Mouse (Mus musculus): ENCODE results near the gene Pold1.

The Pold1 gene

GRCm38 (mm10) chr7:44547041-44547440, 1.6 kb downstream of the Pold1 start:
- DNase-seq (ENCODE audit: low read depth, low spot score): no peak

GRCm38 (mm10) chr7:44546274-44546673, 2.4 kb downstream of the Pold1 start:
- DNase-seq (ENCODE audit: low read depth, low spot score): no peak

GRCm38 (mm10) chr7:44543071-44543470, 5.6 kb downstream of the Pold1 start:
- no peak for DNase-seq (ENCODE audit: low read depth, low spot score)

- DNase-seq (ENCODE audit: low read depth, low spot score): no peak
Measured at GRCm38 (mm10) chr7:44542555-44542954, 6.1 kb downstream of the Pold1 start.

GRCm38 (mm10) chr7:44538756-44539624, 9.7 kb downstream of the Pold1 start:
- no peak for DNase-seq (ENCODE audit: low read depth, low spot score)

GRCm38 (mm10) chr7:44537496-44537895, 11.2 kb downstream of the Pold1 start:
- DNase-seq (ENCODE audit: low read depth, low spot score): no peak

GRCm38 (mm10) chr7:44537009-44537408, 11.6 kb downstream of the Pold1 start:
- DNase-seq (ENCODE audit: low read depth, low spot score): no peak

- no peak for DNase-seq (ENCODE audit: low read depth, low spot score)
Measured at GRCm38 (mm10) chr7:44536590-44536968, 12.1 kb downstream of the Pold1 start.

- no peak for DNase-seq (ENCODE audit: low read depth, low spot score)
Measured at GRCm38 (mm10) chr7:44535657-44536589, 12.7 kb downstream of the Pold1 start.

- DNase-seq (ENCODE audit: low read depth, low spot score): no peak
Measured at GRCm38 (mm10) chr7:44534656-44535441, 13.8 kb downstream of the Pold1 start.

- DNase-seq (ENCODE audit: low read depth, low spot score): no peak
Measured at GRCm38 (mm10) chr7:44534242-44534641, 14.4 kb downstream of the Pold1 start.

GRCm38 (mm10) chr7:44533746-44534045, 15.0 kb downstream of the Pold1 start:
- DNase-seq (ENCODE audit: low read depth, low spot score): no peak

- DNase-seq (ENCODE audit: low read depth, low spot score): no peak
Measured at GRCm38 (mm10) chr7:44532918-44533745, 15.5 kb downstream of the Pold1 start.

GRCm38 (mm10) chr7:44531946-44532732, 16.5 kb downstream of the Pold1 start, which contains the start of gene Spib:
Gene Spib, minus strand, starts transcription at chr7:44532071.
- no peak for DNase-seq (ENCODE audit: low read depth, low spot score)

- DNase-seq (ENCODE audit: low read depth, low spot score): no peak
Measured at GRCm38 (mm10) chr7:44531207-44531606, 17.4 kb downstream of the Pold1 start.

- DNase-seq (ENCODE audit: low read depth, low spot score): no peak
Measured at GRCm38 (mm10) chr7:44530507-44530906, 18.1 kb downstream of the Pold1 start.

GRCm38 (mm10) chr7:44529518-44529917, 19.1 kb downstream of the Pold1 start:
- DNase-seq (ENCODE audit: low read depth, low spot score): no peak

- peak; percentile 43 for DNase-seq (ENCODE audit: low read depth, low spot score)
Measured at GRCm38 (mm10) chr7:44527483-44528398, 20.9 kb downstream of the Pold1 start.

Data from embryo, embryonic 11.5 days (tissue).